Mouse (Mus musculus) cerebellum, adult 9-10 months (tissue): ENCODE measurements around the gene Serpinb9e.
"Not testable (repeated sequence)": the region's sequence is repeated elsewhere in the genome, so short reads cannot be mapped to it uniquely, and the experiment has no call there.

ENCODE experiments used
- DNase-seq: peaks from one replicate; pipeline ENCODE4 v3.0.0; 2022

Gene Serpinb9e

DNA sequence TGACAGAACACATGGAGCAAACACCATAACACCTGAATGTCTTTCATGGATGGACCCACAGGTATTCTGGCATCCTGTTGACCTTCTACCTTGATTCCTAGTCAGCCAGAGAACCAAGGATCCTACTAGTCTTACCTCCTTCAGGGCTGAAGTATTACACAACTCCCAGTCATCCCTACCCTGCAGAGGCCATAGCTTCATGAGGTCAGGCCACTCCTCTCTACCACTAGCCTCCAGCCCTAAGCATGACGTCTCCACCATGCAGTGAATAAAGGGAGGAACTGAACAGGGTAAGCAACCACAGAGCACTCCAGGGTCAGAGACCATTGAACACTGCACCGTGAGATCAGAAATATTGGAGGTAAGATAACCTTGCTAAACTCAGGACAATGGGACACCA is at the start of gene Serpinb9e:
Gene Serpinb9e, plus strand, starts transcription at position 301 of the 400 bp plus-strand sequence.
- not testable (repeated sequence) for DNase-seq

DNA sequence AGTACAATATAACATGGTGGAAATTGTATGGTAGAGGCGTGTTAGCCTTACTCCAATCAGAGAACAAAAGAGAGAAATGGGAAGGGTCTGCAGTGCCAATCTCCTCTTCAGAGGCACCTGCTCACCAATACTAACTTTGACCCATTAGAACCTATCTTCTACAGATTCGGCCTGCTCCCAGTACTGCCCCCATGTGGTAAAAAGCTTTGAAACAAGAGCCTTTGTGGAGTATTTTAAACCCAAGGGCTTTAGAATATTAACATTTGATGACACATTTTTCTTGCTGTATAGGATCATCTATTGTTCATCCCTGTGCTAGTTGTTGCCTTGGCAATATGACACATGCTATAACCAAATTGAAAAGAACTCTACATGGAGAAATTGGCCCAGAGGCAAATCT is 49.7 kb upstream of the Serpinb9e start:
- DNase-seq, result no peak

DNA sequence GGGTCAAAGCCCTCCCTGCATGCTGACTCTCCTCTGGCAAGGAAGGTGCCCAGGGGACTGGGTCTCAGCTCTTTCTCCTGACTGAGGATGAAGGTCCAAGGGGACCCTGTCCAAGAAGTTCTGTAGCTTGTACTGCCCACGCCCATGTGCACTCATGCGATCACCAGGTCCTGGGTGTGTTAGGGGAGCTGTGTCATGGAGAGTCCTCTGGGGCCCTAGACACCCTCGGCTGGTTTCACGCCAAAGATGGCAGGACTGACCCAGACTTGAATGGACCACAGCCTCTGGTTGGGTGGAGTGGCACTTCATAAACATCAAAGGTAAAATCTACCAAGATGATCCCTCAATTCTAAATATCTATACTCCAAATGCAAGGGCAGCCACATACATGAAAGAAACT is 59.2 kb downstream of the Serpinb9e start:
- DNase-seq, result not testable (repeated sequence)
